Mouse (Mus musculus) left cerebral cortex, adult 11 months (tissue): Measurements from ENCODE around the gene Egfem1.

Experiments
- DNase-seq: peaks from one replicate; pipeline ENCODE4 v3.0.0; 2022; ENCODE audit warnings: low spot score

Gene Egfem1

GRCm38 (mm10) chr3:29602140-29602539, 520.3 kb downstream of the Egfem1 start:
- no peak for DNase-seq

- peak; percentile 1 for DNase-seq
Measured at GRCm38 (mm10) chr3:29608713-29609112, 526.9 kb downstream of the Egfem1 start.

GRCm38 (mm10) chr3:29609174-29609573, 527.4 kb downstream of the Egfem1 start:
- no peak for DNase-seq

GRCm38 (mm10) chr3:29619586-29619985, 537.8 kb downstream of the Egfem1 start:
- DNase-seq, result no peak

- no peak for DNase-seq
Measured at GRCm38 (mm10) chr3:29639819-29640218, 558.0 kb downstream of the Egfem1 start.

GRCm38 (mm10) chr3:29666796-29667195, 585.0 kb downstream of the Egfem1 start:
- no peak for DNase-seq

GRCm38 (mm10) chr3:29689367-29690285, 607.8 kb downstream of the Egfem1 start:
- DNase-seq, result no peak

- DNase-seq, result no peak
Measured at GRCm38 (mm10) chr3:29701126-29701525, 619.3 kb downstream of the Egfem1 start.

GRCm38 (mm10) chr3:29706816-29707215, 625.0 kb downstream of the Egfem1 start:
- DNase-seq, result no peak

GRCm38 (mm10) chr3:29707467-29707866, 625.6 kb downstream of the Egfem1 start:
- no peak for DNase-seq

GRCm38 (mm10) chr3:29726376-29726967, 644.6 kb downstream of the Egfem1 start:
- peak; percentile 16 for DNase-seq

- DNase-seq, result peak; percentile 29
Measured at GRCm38 (mm10) chr3:29730062-29730760, 648.4 kb downstream of the Egfem1 start.

- DNase-seq, result no peak
Measured at GRCm38 (mm10) chr3:29731509-29731908, 649.7 kb downstream of the Egfem1 start.

- no peak for DNase-seq
Measured at GRCm38 (mm10) chr3:29732626-29733025, 650.8 kb downstream of the Egfem1 start.

- no peak for DNase-seq
Measured at GRCm38 (mm10) chr3:29734251-29734650, 652.4 kb downstream of the Egfem1 start.

GRCm38 (mm10) chr3:29739292-29739691, 657.5 kb downstream of the Egfem1 start:
- no peak for DNase-seq
